Mouse (Mus musculus): ENCODE measurements around the gene Ciita.

- TF ChIP-seq CTCF (IDR thresholded peaks at IDR 0.05) (no peak), EP300 (IDR thresholded peaks at IDR 0.05) (no peak)
Observed at GRCm38 (mm10) chr16:10546865-10547264, 67.0 kb downstream of the Ciita start.
